In genomic region chr16:17842437-17842836, GRCm38 (mm10) we compare ENCODE assay signal across 28 mouse cellular contexts. TPM values are rescaled to one million over a fixed set of nuclear protein-coding genes. Genes with fewer than 3 reads are reported as not detected.
"Had no signal": no experiment of that assay in that cellular context is flagged by ENCODE, and none has a peak within 500 bp of the region (broad histone marks: within the 10 kb centered on the region; RNA-seq: fewer than 3 reads in every experiment).

No protein-coding gene starts in this region.

- H3K4me2 ChIP-seq: kidney, embryonic 15.5 days; lung, embryonic 14.5 days; midbrain, embryonic 13.5 days; neural tube, embryonic 13.5 days; stomach, embryonic 15.5 days had no signal

- H3K4me1 ChIP-seq: kidney, embryonic 15.5 days; megakaryocyte, embryonic 14.5 days; midbrain, embryonic 10.5 days; midbrain, embryonic 13.5 days; neural tube, embryonic 13.5 days; stomach, embryonic 15.5 days had no signal

- H3K9ac ChIP-seq: kidney, embryonic 15.5 days; liver, embryonic 14.5 days; liver, postnatal 0 days; lung, embryonic 14.5 days; midbrain, embryonic 13.5 days; neural tube, embryonic 13.5 days; stomach, embryonic 15.5 days had no signal

- ATAC-seq: liver, postnatal 0 days; lung, postnatal 0 days; midbrain, embryonic 13.5 days; midbrain, embryonic 16.5 days had no signal

- DNase-seq: kidney, postnatal 10 days; kidney, postnatal 36 days; layer of hippocampus, postnatal 36 days; liver, postnatal 0 days; lung, embryonic 14.5 days; retina, postnatal 1 day; right cerebral cortex, postnatal 25 days; spleen, adult 18-20 months; thymus, postnatal 25 days had no signal

- H3K4me3 ChIP-seq: kidney, embryonic 15.5 days; left cerebral cortex, adult 2 months; megakaryocyte, embryonic 14.5 days; midbrain, embryonic 10.5 days; midbrain, embryonic 13.5 days; myocyte; neural tube, embryonic 13.5 days; stomach, embryonic 15.5 days had no signal

- H3K27me3 ChIP-seq: stomach, embryonic 15.5 days had no signal

- H3K9me3 ChIP-seq: kidney, embryonic 15.5 days; megakaryocyte, embryonic 14.5 days; midbrain, embryonic 10.5 days; midbrain, embryonic 13.5 days; neural tube, embryonic 13.5 days; stomach, embryonic 15.5 days had no signal

- H3K27ac ChIP-seq: kidney, embryonic 15.5 days; left cerebral cortex, adult 2 months; liver, embryonic 14.5 days; macrophage; midbrain, embryonic 10.5 days; midbrain, embryonic 13.5 days; neural tube, embryonic 13.5 days; stomach, embryonic 15.5 days had no signal

RNA-seq across cellular contexts. Expression of gene B830017H08Rik, which starts 9.5 kb away (rescaled TPM):
- total RNA-seq: liver, adult 2 months; monocyte, adult 5-6 weeks; neutrophil, adult 5-6 weeks had no signal
- polyA plus RNA-seq: liver, adult 2 months; liver, embryonic 14.5 days; liver, postnatal 0 days; lung, postnatal 0 days; macrophage; midbrain, embryonic 10.5 days; stomach, embryonic 15.5 days; thymus, postnatal 0 days had no signal

RNA-seq across cellular contexts. Expression of gene Scarf2, which starts 45.4 kb away (rescaled TPM):
- total RNA-seq: monocyte, adult 5-6 weeks; neutrophil, adult 5-6 weeks had no signal

RNA-seq across cellular contexts. Expression of gene Gm20518, which starts 49.0 kb away (rescaled TPM):
- polyA plus RNA-seq: liver, postnatal 0 days; macrophage had no signal

RNA-seq across cellular contexts. Expression of gene Tssk1, which starts 51.6 kb away (rescaled TPM):
- total RNA-seq: layer of hippocampus, postnatal 36 days; left cerebral cortex, adult 2 months; left cerebral cortex, postnatal 10 days; left cerebral cortex, postnatal 36 days; neutrophil, adult 5-6 weeks had no signal
- polyA plus RNA-seq: kidney, embryonic 15.5 days; limb, embryonic 11.5 days; liver, embryonic 14.5 days; lung, postnatal 0 days; macrophage; stomach, embryonic 15.5 days had no signal
